Mouse (Mus musculus) ES-E14 (cell line): ENCODE results near the gene Srms. TPM values are rescaled to one million over a fixed set of nuclear protein-coding genes. Genes with fewer than 3 reads are reported as not detected.
A peak's percentile ranks its signal among the peaks of the same experiment; 100 is the strongest.

ENCODE experiments used
- DNase-seq: peaks from one replicate; pipeline ENCODE4 v3.0.0-alpha.2; 2013; ENCODE audit warnings: low read depth, low spot score
- H3K27ac ChIP-seq: 2 replicates; pipeline ENCODE4 v1.5.1; 2012; ENCODE audit warnings: low read depth, mild to moderate bottlenecking, low read length, moderate library complexity, mixed read lengths; ENCODE audit not compliant: poor library complexity, insufficient read depth, severe bottlenecking
- H3K36me3 ChIP-seq: 2 replicates; pipeline ENCODE4 v1.6.1; 2012; ENCODE audit warnings: mild to moderate bottlenecking, low read length, moderate library complexity, mixed read lengths; ENCODE audit not compliant: control insufficient read depth, poor library complexity, insufficient read depth, severe bottlenecking
- H3K4me1 ChIP-seq, 2 experiments: fragments of 150-350 bp in 1 of 2; sonication (generic) in 1 of 2; 2 replicates each; pipeline ENCODE4 v1.6.1; 2012; ENCODE audit warnings: low read length in 2 of 2, mild to moderate bottlenecking in 1 of 2, mixed read lengths in 1 of 2; ENCODE audit not compliant: control insufficient read depth in 2 of 2, insufficient read depth in 2 of 2, poor library complexity in 1 of 2
- H3K4me3 ChIP-seq, 2 experiments: fragments of 150-350 bp in 1 of 2; sonication (generic) in 1 of 2; 2 replicates each; pipeline ENCODE4 v1.5.1; 2012; ENCODE audit warnings: low read length in 2 of 2, low read depth in 1 of 2, mild to moderate bottlenecking in 1 of 2, mixed read lengths in 1 of 2; ENCODE audit not compliant: insufficient read depth in 1 of 2, poor library complexity in 1 of 2, severe bottlenecking in 1 of 2
- H3K9ac ChIP-seq: 2 replicates; pipeline ENCODE4 v1.6.1; 2012; ENCODE audit warnings: low read depth, mild to moderate bottlenecking, low read length, mixed read lengths; ENCODE audit not compliant: poor library complexity, insufficient read depth, severe bottlenecking
- H3K9me3 ChIP-seq: fragments of 150-350 bp; sonication (generic); 2 replicates; pipeline ENCODE4 v1.6.1; 2012; ENCODE audit warnings: low read depth, mild to moderate bottlenecking, low read length; ENCODE audit not compliant: control insufficient read depth, insufficient read depth
- CHD2 ChIP-seq: IDR thresholded peaks from 2 replicates; pipeline ENCODE4 v1.6.1; 2014; ENCODE audit warnings: mild to moderate bottlenecking, low read depth, low read length, inconsistent platforms
- HCFC1 ChIP-seq: IDR thresholded peaks from 2 replicates; pipeline ENCODE4 v1.6.1; 2012; ENCODE audit warnings: low read length, inconsistent platforms, borderline replicate concordance; ENCODE audit not compliant: insufficient read depth
- MAFK ChIP-seq: IDR thresholded peaks from 2 replicates; pipeline ENCODE4 v1.6.1; 2014; ENCODE audit warnings: mild to moderate bottlenecking, low read depth, low read length, inconsistent platforms; ENCODE audit not compliant: insufficient read depth
- ZC3H11A ChIP-seq: IDR thresholded peaks from 2 replicates; pipeline ENCODE4 v1.6.1; 2012; ENCODE audit warnings: low read depth, mild to moderate bottlenecking, inconsistent platforms, low read length, borderline replicate concordance
- ZNF384 ChIP-seq: IDR thresholded peaks from 2 replicates; pipeline ENCODE4 v1.6.1; 2012; ENCODE audit warnings: low read depth, low read length, inconsistent platforms
- in situ Hi-C, 2 experiments: fragments of 600-800 bp; cut with MboI; formaldehyde crosslinking; loops; one replicate each; pipeline ENCODE4 v1.15.1; 2025; ENCODE audit warnings: low sequenced_read_pairs in 2 of 2, inconsistent platforms in 1 of 2; ENCODE audit not compliant: unreplicated experiment in 2 of 2
- total RNA-seq: library from RNA; depleted of rRNA; stranded (reverse); fragments of 300-350 nt; gene quantifications from 2 replicates; pipeline ENCODE4 v1.2.3, GENCODE M21; 2012

Srms gene
- total RNA-seq, 1 experiment: 0.67 TPM

GRCm38 (mm10) chr2:181189321-181189720 lies 23.7 kb downstream of the Srms start:
- TF ChIP-seq CHD2 (no peak), HCFC1 (no peak), ZC3H11A (no peak)
- Histone ChIP-seq H3K4me1 (peaks cover 2 to 4% of the 10 kb centered on the region in 2 experiments; a peak in 2 of 4 replicates), H3K27ac (peak overlapping the region; percentile 88; the same call in 1 of the 2 replicates), H3K9me3 (no peaks in the 10 kb centered on the region), H3K4me3 (peak overlapping the region in 1 of 2 experiments; percentile 32; a peak in 1 of 4 replicates), H3K36me3 (peaks cover 6% of the 10 kb centered on the region; the same call in 1 of the 2 replicates), H3K9ac (peak overlapping the region; percentile 38; the same call in 1 of the 2 replicates)
- no peak for DNase-seq
- in situ Hi-C loops: no loop called here

DNA sequence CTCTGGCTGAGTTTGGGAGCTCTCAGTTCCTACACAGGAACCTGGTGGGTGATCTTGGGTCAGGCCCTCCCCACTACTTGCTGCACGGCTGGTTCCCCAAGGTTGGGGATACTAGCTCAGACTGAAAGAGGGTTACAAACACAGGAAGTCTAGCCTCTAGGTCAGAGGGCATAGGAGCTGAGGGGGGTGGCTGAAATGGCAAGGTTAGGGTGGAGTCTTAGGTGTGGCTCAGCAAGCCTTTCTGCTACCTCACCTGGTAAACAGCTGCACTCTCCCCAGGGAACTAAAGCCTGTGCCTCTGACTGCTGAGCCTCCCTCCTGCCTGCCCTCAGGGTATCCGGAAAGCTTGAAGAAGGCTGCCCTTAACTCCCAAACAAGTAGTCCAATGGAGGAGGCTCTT lies 24.3 kb downstream of the Srms start:
- in situ Hi-C loops: no loop called here
- Histone ChIP-seq H3K4me3 (peak overlapping the region; percentile 20 to 81), H3K4me1 (peaks cover 2 to 4% of the 10 kb centered on the region in 2 experiments; a peak in 2 of 4 replicates), H3K27ac (peak overlapping the region; percentile 88), H3K9me3 (no peaks in the 10 kb centered on the region), H3K36me3 (peaks cover 6% of the 10 kb centered on the region; the same call in 1 of the 2 replicates), H3K9ac (peak overlapping the region; percentile 56; the same call in 1 of the 2 replicates)
- DNase-seq: peak; percentile 79
- TF ChIP-seq ZNF384: no peak
- TF ChIP-seq ZC3H11A: no peak
- no peak for TF ChIP-seq HCFC1
- no peak for TF ChIP-seq CHD2
- no peak for TF ChIP-seq MAFK

- peak within 1 kb of the TSS; percentile 74 to 81 for H3K4me3 ChIP-seq
- H3K9ac ChIP-seq: peak within 1 kb of the TSS; percentile 84
- DNase-seq: peak; percentile 86
- H3K36me3 ChIP-seq: peaks cover 6% of the 10 kb centered on the region; the same call in 1 of the 2 replicates
- H3K27ac ChIP-seq: peak within 1 kb of the TSS; percentile 92
- H3K9me3 ChIP-seq: no peaks in the 10 kb centered on the region
- no peak for TF ChIP-seq CHD2
- peak; percentile 24; the same call in 1 of the 2 replicates for TF ChIP-seq HCFC1
- in situ Hi-C loops: no loop called here
- H3K4me1 ChIP-seq: peaks cover 2 to 4% of the 10 kb centered on the region in 2 experiments; a peak in 2 of 4 replicates
Measured at GRCm38 (mm10) chr2:181187121-181188000, 25.6 kb downstream of the Srms start, which contains the start of gene Ppdpf. Gene Ppdpf, plus strand, starts transcription at chr2:181187247.

DNA sequence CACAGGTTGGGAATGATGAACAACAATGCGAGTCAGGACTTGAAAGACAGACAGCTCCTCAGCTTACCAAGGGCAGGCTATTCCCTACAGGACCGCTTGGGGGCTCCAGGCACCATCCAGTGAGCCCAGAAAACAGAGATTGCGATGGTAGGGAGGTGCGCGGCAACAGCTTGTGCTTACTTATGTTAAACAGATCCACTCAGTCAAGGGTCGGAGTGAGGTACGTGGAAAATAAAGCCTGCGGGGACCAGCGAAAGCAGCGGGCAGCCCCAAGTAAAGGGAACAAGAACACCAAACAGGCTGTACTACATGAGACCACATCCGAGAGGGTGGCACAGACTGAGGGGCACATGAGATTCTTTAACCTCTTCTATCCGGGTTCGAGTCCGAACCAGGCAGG lies 26.4 kb downstream of the Srms start:
- H3K27ac ChIP-seq: peak overlapping the region; percentile 92
- H3K9ac ChIP-seq: peak overlapping the region; percentile 84
- in situ Hi-C loops: no loop called here

More for the DNA sequence above, 26.4 kb downstream of the Srms start:
- TF ChIP-seq CHD2 (no peak), MAFK (no peak), ZNF384 (no peak), HCFC1 (0 out of 2 replicates have a peak, but pooled peaks have one; percentile 40), ZC3H11A (peak; percentile 86)
- peak overlapping the region; percentile 74 to 81 for H3K4me3 ChIP-seq
- peak; percentile 86 for DNase-seq
- H3K4me1 ChIP-seq: peaks cover 2 to 4% of the 10 kb centered on the region in 2 experiments; a peak in 2 of 4 replicates
- H3K36me3 ChIP-seq: peaks cover 6% of the 10 kb centered on the region; the same call in 1 of the 2 replicates
- H3K9me3 ChIP-seq: no peaks in the 10 kb centered on the region
